Mouse (Mus musculus) G1E (cell line): ENCODE measurements around the gene Cdk4.

ENCODE experiments used
- CTCF ChIP-seq: IDR thresholded peaks from 2 replicates; pipeline ENCODE4 v1.5.1; 2012; ENCODE audit warnings: low read depth, low read length, inconsistent platforms, mixed read lengths
- GATA1 ChIP-seq: IDR thresholded peaks from 2 replicates; pipeline ENCODE4 v1.6.1; 2012; ENCODE audit warnings: borderline replicate concordance, low read length, inconsistent platforms, mixed read lengths
- GATA2 ChIP-seq: IDR thresholded peaks from 2 replicates; pipeline ENCODE4 v1.6.1; 2012; ENCODE audit warnings: low read depth, low read length, inconsistent platforms, borderline replicate concordance
- POLR2AphosphoS5 ChIP-seq: IDR thresholded peaks from 2 replicates; pipeline ENCODE4 v1.6.1; 2012; ENCODE audit warnings: low read depth, low read length, inconsistent platforms; ENCODE audit not compliant: insufficient replicate concordance
- TAL1 ChIP-seq: conservative IDR thresholded peaks from 2 replicates; pipeline ENCODE4 v1.6.1; 2012; ENCODE audit warnings: low read depth, low read length, inconsistent platforms, mixed read lengths

GRCm38 (mm10) chr10:127075080-127075479, 11.7 kb downstream of the Cdk4 start, which contains the start of gene Agap2:
- TF ChIP-seq CTCF (no peak), POLR2AphosphoS5 (no peak), TAL1 (no peak), GATA1 (no peak), GATA2 (no peak)
